Mouse (Mus musculus) myocyte (in vitro differentiated cells): Measurements from ENCODE around the gene Il27.

ENCODE experiments used
- MAX ChIP-seq: IDR thresholded peaks from one replicate; pipeline ENCODE4 v1.6.1; 2011; ENCODE audit warnings: low read depth, mild to moderate bottlenecking, control low read depth
- POLR2A ChIP-seq: IDR thresholded peaks from one replicate; pipeline ENCODE4 v1.6.1; 2011; ENCODE audit warnings: low read depth, mild to moderate bottlenecking, control low read depth, moderate library complexity; ENCODE audit not compliant: insufficient read length
- POLR2AphosphoS2 ChIP-seq: IDR thresholded peaks from one replicate; pipeline ENCODE4 v1.6.1; 2011; ENCODE audit warnings: low read depth, control low read depth; ENCODE audit not compliant: insufficient read length
- TCF12 ChIP-seq: IDR thresholded peaks from one replicate; pipeline ENCODE4 v1.6.1; 2011; ENCODE audit warnings: mild to moderate bottlenecking, control low read depth; ENCODE audit not compliant: poor library complexity, insufficient read depth, severe bottlenecking
- USF1 ChIP-seq: IDR thresholded peaks from one replicate; pipeline ENCODE4 v1.6.1; 2011; ENCODE audit warnings: low read depth, mild to moderate bottlenecking, control low read depth, moderate library complexity

DNA sequence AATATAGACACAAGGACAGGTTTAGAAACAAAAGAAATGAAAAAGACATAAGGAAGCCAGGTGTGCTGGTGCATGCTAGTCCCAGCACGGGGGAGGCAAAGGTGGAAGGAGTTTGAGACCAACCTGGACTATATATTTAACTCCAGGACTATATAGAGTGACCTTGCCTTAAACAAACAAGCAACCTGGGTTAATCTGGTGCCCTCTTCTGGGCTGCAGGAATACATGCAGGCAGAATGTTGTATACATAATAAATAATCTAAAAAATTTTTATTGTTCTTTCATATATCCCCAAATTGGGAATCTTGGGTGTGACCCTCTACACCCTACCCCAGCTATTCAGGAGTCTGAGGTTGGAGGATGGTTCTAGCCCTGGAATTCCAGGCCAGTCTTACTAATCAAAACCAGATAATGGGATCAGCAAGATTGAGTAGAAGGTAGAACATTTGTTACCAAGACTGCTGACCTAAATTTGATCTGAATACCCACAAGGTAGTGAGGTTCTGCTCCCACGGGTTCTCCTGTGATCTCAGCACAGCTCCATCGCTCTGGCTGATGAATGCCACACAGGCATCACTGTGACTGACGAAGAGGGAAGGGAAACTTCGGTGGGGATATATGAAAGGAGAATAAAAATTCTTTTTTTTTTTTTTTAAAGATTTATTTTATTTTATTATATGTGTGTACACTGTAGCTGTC, 48.0 kb upstream of the Il27 start:
- TF ChIP-seq POLR2A (no peak), TCF12 (no peak), USF1 (no peak), MAX (no peak), POLR2AphosphoS2 (no peak)
